Mouse (Mus musculus) NIH3T3 (cell line): ENCODE results near the gene Ywhae.
A peak's percentile ranks its signal among the peaks of the same experiment; 100 is the strongest.
"Not testable (repeated sequence)": the region's sequence is repeated elsewhere in the genome, so short reads cannot be mapped to it uniquely, and the experiment has no call there.

Experiments used
- DNase-seq: peaks from one replicate; pipeline ENCODE4 v3.0.0-alpha.2; 2012; ENCODE audit warnings: low read depth

The Ywhae gene

GRCm38 (mm10) chr11:75732434-75733226 lies at the start of gene Ywhae:
Gene Ywhae, plus strand, starts transcription at chr11:75732869.
- peak; percentile 96 for DNase-seq

GRCm38 (mm10) chr11:75684462-75684861 lies 48.2 kb upstream of the Ywhae start:
- no peak for DNase-seq

DNA sequence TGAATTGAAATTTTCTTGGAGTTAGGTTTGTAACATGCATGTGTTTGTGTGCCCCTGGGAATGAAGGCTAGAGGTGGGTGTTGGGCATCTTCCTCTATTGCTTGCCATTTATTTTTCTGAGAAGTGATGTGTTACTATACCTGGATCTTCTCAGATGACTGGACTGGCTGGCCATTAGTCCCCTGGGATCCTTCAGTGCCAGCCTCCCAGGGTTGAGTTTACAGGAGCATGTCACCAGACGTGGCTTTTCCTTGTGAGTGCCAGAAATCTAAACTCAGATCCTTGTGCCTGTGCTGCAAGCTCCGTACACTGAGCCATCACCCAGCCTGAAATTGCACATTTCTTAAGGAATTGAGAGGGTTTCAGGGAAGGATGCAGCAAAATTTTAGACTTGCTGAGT lies 47.7 kb upstream of the Ywhae start:
- no peak for DNase-seq

DNA sequence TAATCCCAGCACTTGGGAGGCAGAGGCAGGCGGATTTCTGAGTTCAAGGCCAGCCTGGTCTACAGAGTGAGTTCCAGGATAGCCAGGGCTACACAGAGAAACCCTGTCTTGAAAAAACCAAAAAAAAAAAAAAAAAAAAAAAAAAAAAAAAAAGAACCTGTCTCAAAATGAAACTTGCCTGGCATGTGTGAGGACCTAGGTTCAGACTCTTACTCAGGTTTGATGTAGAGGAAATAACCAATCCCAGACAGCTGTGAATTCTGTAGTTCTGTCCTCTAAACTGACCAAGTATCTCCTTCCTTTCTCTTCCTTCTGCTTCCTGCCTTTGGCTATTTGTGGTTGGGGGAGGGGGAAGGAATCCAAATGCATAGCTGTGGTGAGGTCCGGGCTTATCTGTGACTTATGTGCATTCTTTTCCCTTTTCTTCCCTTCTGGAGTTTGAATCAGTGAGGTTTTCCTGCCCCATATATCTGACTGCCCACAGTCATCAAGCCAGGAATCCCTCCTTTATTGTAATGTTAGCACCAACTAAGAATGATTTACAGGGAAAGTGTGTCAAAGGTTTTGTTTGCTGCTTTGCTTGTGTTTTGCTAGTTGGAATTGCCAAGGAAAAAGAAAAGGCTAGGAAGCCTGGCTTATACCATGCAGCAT lies 45.2 kb upstream of the Ywhae start:
- peak; percentile 85 for DNase-seq

GRCm38 (mm10) chr11:75688132-75688531 lies 44.5 kb upstream of the Ywhae start:
- DNase-seq, result peak; percentile 62

- DNase-seq, result no peak
These were observed 42.7 kb upstream of the Ywhae start for GRCm38 (mm10) chr11:75689977-75690376.

DNA sequence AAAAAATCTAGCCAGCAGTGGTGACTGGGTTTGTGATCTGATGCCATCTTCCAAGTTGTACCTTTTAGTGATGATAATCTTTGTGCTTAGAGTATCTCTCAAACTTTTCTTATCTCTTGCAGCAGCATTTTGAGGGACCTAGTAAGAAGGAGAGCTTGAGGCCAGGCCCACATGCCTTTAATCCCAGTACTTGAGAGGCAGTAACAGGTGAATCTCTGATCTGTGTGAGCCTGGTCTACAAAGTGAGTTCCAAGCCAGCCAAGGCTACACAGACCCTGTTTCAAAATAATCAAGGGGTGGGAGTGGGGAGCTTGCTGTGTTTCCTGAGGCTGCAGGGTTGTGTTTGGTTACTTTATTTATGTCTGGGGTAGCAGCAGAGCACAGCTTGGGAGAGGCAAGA lies 41.6 kb upstream of the Ywhae start:
- no peak for DNase-seq

DNA sequence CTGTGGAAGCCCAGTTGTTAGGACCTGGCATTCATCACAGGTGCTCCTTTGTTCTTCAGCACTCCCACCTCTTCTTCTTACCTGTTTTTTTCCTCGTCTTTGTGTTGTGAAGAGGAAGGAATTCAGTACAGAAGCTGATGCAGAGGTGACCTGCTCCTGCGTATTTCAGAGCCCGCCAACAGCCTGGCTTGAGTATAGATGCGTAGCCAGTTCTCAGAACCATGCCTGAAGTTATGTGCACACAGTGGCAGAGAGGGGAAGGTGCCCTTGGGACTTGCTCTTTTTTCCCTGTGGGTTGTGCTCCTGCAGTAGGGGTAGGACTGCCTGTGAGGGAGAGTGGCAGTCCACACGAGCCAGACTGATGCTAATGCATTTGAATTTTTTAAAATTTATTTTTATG lies 39.1 kb upstream of the Ywhae start:
- DNase-seq, result no peak

DNA sequence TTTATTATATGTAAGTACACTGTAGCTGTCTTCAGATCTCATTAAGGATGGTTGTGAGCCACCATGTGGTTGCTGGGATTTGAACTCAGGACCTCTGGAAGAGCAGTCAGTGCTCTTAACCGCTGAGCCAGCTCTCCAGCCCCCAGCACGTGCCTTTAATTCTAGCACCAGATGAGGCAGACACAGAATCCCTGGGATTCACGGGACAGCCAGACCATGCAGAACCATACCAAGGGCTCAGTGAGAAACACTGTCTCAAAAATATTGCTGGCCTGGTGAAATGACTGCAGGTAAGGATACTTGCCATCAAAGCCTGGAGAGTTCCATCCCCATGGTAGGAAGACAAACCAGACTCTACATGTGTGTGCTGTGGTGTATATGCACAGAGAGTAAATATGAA lies 35.2 kb upstream of the Ywhae start:
- not testable (repeated sequence) for DNase-seq

- DNase-seq, result no peak
These were observed 32.1 kb upstream of the Ywhae start for GRCm38 (mm10) chr11:75700557-75700956.

DNA sequence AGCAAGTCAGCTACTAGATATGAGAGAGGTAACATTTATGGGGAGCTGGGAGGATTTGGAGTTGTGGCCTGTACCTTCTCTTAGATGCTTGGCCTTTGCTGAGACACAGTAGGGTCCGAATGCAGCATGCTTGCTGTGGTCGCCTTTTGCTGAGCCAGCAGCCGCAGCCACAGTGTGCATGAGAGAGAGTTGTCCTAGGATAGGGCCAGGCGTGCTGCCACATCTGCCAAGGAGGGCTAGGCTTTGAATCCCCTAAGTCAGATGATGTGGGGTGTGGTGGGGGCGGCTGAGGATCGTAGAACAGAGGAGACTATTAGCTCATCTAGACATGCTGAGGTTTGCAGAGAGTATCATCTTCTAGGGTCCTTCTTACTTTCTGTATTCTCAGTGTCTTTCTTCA lies 29.9 kb upstream of the Ywhae start:
- DNase-seq, result no peak

DNA sequence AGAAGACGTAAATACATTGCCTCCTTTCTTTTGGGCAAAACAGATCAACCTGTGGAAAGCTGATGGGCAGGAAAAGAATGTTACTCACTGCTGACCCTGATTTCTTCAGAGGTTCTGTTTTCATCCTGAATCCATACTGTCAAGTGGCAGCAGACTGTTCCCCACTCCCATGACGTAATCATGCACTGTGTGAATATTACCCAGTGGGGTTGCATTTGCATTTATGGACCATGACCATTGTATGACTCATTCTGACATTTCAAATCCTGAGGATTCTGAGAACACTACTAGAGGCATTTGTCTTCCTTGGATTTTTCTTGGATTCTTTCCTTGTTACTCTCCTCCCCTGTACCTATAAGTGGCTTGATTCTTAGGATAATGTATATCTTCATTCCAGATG lies 28.9 kb upstream of the Ywhae start:
- peak; percentile 72 for DNase-seq

DNA sequence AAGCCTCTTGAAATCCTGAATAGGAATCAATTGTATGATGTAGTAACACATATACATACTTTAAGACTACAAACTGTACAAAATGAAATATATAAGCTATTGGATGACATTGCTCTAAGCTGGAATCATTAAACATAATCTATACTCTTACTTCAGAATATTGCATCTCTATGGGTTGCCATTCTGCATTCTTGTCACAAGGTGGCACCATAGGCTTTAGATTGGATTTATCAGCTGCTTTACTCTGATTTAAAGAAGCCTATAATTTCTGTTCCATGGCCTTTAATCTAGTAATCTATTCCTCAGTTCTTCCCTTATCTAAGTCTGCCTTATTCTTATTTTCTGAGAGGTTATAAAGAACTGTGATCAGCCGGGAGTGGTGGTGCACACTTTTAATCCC lies 18.7 kb upstream of the Ywhae start:
- DNase-seq, result peak; percentile 65

DNA sequence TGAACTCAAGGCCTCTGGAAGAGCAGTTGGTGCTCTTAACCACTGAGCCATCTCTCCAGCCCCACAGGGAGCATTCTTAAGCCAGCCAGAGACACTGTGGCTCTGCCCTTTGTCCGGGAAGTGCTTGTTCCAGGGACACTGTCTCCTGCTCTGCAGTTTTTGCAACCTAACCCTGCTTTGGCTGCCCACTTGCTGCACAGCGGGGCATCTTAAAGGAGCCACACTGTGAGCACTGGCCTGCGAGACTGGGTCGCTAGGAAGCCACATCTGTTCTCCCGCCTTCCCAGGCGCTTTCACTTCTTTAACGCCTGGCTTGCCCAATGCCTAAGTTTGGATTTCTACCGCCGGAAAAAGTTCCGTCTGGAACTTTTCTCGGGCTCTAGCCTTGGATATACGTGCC lies 17.1 kb upstream of the Ywhae start:
- DNase-seq, result no peak

DNA sequence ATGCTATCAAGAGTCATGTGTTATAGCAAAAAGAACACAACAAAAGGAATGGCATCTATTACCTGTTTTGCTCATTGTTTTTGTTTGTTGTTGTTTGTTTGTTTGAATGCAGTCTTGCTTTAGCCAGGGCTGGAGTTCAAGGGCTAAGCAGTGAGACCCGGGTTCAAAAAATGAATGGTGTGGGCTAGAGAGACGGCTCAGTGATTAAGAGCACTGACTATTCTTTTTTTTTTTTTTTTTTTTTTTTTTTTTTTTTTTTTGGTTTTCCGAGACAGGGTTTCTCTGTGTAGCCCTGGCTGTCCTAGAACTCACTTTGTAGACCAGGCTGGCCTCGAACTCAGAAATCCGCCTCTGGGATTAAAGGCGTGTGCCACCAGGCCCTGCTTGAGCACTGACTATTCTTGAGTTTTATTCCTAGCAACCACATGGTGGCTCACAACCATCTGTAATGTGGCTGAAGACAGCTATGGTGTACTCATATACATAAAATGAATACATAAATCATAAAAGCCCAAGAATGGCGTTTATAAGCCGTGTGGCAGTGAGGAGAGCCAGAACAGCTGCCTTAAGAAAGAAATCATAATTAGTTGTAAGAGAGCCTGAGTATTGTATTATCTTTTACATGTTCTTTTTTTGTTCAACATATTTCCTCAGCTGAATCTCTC lies 15.9 kb upstream of the Ywhae start:
- peak; percentile 53 for DNase-seq

- DNase-seq, result peak; percentile 69
These were observed 10.3 kb upstream of the Ywhae start for GRCm38 (mm10) chr11:75722339-75722738.

DNA sequence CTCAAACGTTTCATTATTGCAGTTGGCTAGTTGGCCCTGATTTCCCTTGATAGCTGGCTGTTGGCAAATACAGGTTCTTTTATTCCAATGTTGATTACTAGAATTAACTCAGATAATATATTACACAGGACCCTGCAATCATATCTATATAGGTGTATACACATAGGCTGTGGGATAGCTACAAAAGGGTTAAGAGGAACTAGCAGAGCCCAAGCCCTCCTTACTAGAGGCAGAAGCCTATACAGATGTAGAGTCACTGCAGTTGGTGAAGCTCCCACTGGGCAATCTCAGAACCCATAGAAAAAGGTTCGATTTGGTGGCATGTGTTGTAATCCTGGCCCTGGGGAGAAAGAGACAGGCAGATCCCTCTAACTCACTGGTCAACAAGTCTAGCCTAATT lies 5.5 kb upstream of the Ywhae start:
- DNase-seq, result no peak

- DNase-seq, result not testable (repeated sequence)
These were observed 5.0 kb upstream of the Ywhae start for GRCm38 (mm10) chr11:75727659-75728058.

GRCm38 (mm10) chr11:75733227-75733940 lies 715 bp downstream of the Ywhae start:
- peak; percentile 77 for DNase-seq

- DNase-seq, result no peak
These were observed 3.0 kb downstream of the Ywhae start for GRCm38 (mm10) chr11:75735462-75736252.

DNA sequence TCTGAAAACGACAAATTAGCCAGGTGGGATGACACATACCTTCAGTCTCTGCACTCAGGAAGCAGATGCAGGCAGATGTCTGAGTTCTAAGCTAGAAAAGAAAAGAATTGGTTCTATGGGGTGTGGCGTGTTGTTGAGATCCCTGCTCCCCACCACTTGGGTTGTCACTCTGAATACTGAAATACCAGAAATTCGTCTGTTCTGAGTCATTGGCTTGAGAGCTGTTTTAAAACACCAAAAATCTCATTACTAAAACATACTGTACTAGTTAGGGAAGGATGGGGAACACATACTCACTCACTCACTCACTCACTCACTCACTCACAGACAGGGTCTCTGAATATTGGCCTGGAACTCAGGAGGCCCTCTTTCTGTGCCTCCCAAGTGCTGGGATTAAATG lies 4.3 kb downstream of the Ywhae start:
- peak; percentile 68 for DNase-seq
